Mouse (Mus musculus) Patski (cell line): ENCODE data around the gene Supt6. TPM values are rescaled to one million over a fixed set of nuclear protein-coding genes. Genes with fewer than 3 reads are reported as not detected.
"Not testable (repeated sequence)": the region's sequence is repeated elsewhere in the genome, so short reads cannot be mapped to it uniquely, and the experiment has no call there.

Experiments used
- ATAC-seq: fragments of 100-300 bp; one replicate; pipeline ENCODE4 v1.8.0; 2021
- CTCF ChIA-PET: fragments of 350-600 bp; sonication (Branson Sonifier 250); formaldehyde crosslinking; loops from one replicate; lab custom pipeline; 2022; ENCODE audit warnings: inconsistent platforms; lab: Charles Lee
- POLR2A ChIA-PET: fragments of 350-600 bp; sonication (Branson Sonifier 250); formaldehyde crosslinking; loops from one replicate; lab custom pipeline; 2022; ENCODE audit warnings: antibody characterized with exemption, inconsistent platforms; lab: Charles Lee
- DNase-seq: peaks from one replicate; pipeline ENCODE4 v3.0.0-alpha.2; 2011; ENCODE audit warnings: low read depth, low spot score
- H3K27me3 ChIP-seq: fragments of 371-371 bp; one replicate; pipeline ENCODE4 v1.5.1; 2021
- CTCF ChIP-seq: fragments of 100-300 bp; IDR thresholded peaks from one replicate; pipeline ENCODE4 v1.5.1; 2021
- in situ Hi-C: fragments of 300-500 bp; cut with MboI; formaldehyde crosslinking; loops from 3 replicates; pipeline ENCODE4 v1.11.1; 2018; ENCODE audit warnings: low pct_unique_long_range_greater_than_20kb, mixed read lengths
- polyA plus RNA-seq: library from polyadenylated mRNA; unstranded; gene quantifications from one replicate; pipeline ENCODE4 v1.2.3, GENCODE M21; 2021

The Supt6 gene
- polyA plus RNA-seq, result 69.2 TPM

GRCm38 (mm10) chr11:78245627-78246317, at the start of gene Supt6, which contains the start of gene Sdf2:
TSS of gene Supt6 (minus strand) at chr11:78245987.
TSS of gene Sdf2 (plus strand) at chr11:78245746.
- peak; percentile 93 for ATAC-seq
- CTCF ChIA-PET, result interaction anchor here (1.2 kb wide), 1 partner anchor 32 kb away, joined by 3 read pairs; no protein-coding TSS in a partner anchor
- no peak for TF ChIP-seq CTCF

GRCm38 (mm10) chr11:78294585-78294984, 48.8 kb upstream of the Supt6 start:
- in situ Hi-C loops, result no loop called here
- ATAC-seq (no peak), DNase-seq (no peak)
- ChIA-PET CTCF (interaction anchor here (1.3 kb wide), 1 partner anchor 26 kb away, joined by 4 read pairs; no protein-coding TSS in a partner anchor), POLR2A (interaction anchor here (0.9 kb wide), 1 partner anchor 18 kb away, joined by 6 read pairs; no protein-coding TSS in a partner anchor)
- TF ChIP-seq CTCF, result no peak
- H3K27me3 ChIP-seq, result no peaks in the 10 kb centered on the region

More at GRCm38 (mm10) chr11:78245627-78246317, at the start of gene Supt6, which contains the start of gene Sdf2:
- DNase-seq, result peak; percentile 71
- POLR2A ChIA-PET, result interaction anchor here (0.5 to 1.5 kb wide), 7 partner anchors 11 to 130 kb away, joined by 3 to 4 read pairs (median 3); no protein-coding TSS in a partner anchor
- H3K27me3 ChIP-seq, result no peaks in the 10 kb centered on the region
- in situ Hi-C loops, result no loop called here

- ChIA-PET CTCF (no interaction called here), POLR2A (no interaction called here)
- ATAC-seq (no peak), DNase-seq (no peak)
- no peaks in the 10 kb centered on the region for H3K27me3 ChIP-seq
- in situ Hi-C loops, result no loop called here
- no peak for TF ChIP-seq CTCF
Observed at GRCm38 (mm10) chr11:78290654-78291053, 44.9 kb upstream of the Supt6 start, which contains the start of gene BC030499. TSS of gene BC030499 (plus strand) at chr11:78290841.

- CTCF ChIA-PET, result interaction anchor here (0.8 to 1.1 kb wide), 2 partner anchors 12 to 16 kb away, joined by 4 to 5 read pairs; partner anchors contain the start of gene Spag5
- DNase-seq (no peak), ATAC-seq (no peak)
- no peak for TF ChIP-seq CTCF
- in situ Hi-C loops, result no loop called here
- POLR2A ChIA-PET, result interaction anchor here (0.8 kb wide), 1 partner anchor 12 kb away, joined by 4 read pairs; the partner anchor contains the start of gene Spag5
- H3K27me3 ChIP-seq, result no peaks in the 10 kb centered on the region
Observed at GRCm38 (mm10) chr11:78289146-78289763, 43.5 kb upstream of the Supt6 start.

- ChIA-PET POLR2A (interaction anchor here (1.0 kb wide), 1 partner anchor 8 kb away, joined by 3 read pairs; no protein-coding TSS in a partner anchor), CTCF (interaction anchor here (1.7 kb wide), 1 partner anchor 16 kb away, joined by 9 read pairs; no protein-coding TSS in a partner anchor)
Observed at GRCm38 (mm10) chr11:78279586-78279985, 33.8 kb upstream of the Supt6 start.

GRCm38 (mm10) chr11:78278853-78279252, 33.1 kb upstream of the Supt6 start:
- in situ Hi-C loops, result no loop called here
- ATAC-seq, result no peak
- DNase-seq, result no peak
- no peaks in the 10 kb centered on the region for H3K27me3 ChIP-seq
- TF ChIP-seq CTCF, result no peak
- ChIA-PET POLR2A (interaction anchor here (1.0 kb wide), 1 partner anchor 9 kb away, joined by 3 read pairs; no protein-coding TSS in a partner anchor), CTCF (interaction anchor here (1.7 kb wide), 1 partner anchor 16 kb away, joined by 9 read pairs; no protein-coding TSS in a partner anchor)

More at GRCm38 (mm10) chr11:78279586-78279985, 33.8 kb upstream of the Supt6 start:
- in situ Hi-C loops, result no loop called here
- no peak for TF ChIP-seq CTCF
- no peak for ATAC-seq
- no peaks in the 10 kb centered on the region for H3K27me3 ChIP-seq
- no peak for DNase-seq

- DNase-seq, ATAC-seq: not testable (repeated sequence)
- CTCF ChIA-PET, result interaction anchor here (1.0 to 1.2 kb wide), 2 partner anchors 11 to 52 kb away, joined by 3 read pairs; partner anchors contain the start of gene Pigs
Observed at GRCm38 (mm10) chr11:78276169-78276568, 30.4 kb upstream of the Supt6 start.

GRCm38 (mm10) chr11:78275596-78275995, 29.8 kb upstream of the Supt6 start:
- in situ Hi-C loops, result no loop called here
- no peaks in the 10 kb centered on the region for H3K27me3 ChIP-seq
- ChIA-PET CTCF (interaction anchor here (1.0 to 1.2 kb wide), 2 partner anchors 12 to 53 kb away, joined by 3 read pairs; partner anchors contain the start of gene Pigs), POLR2A (no interaction called here)
- ATAC-seq (no peak), DNase-seq (no peak)
- TF ChIP-seq CTCF, result no peak

More at GRCm38 (mm10) chr11:78276169-78276568, 30.4 kb upstream of the Supt6 start:
- H3K27me3 ChIP-seq, in situ Hi-C loops: not testable (repeated sequence)
- peak; percentile 62 for TF ChIP-seq CTCF
- POLR2A ChIA-PET, result interaction anchor here (0.7 kb wide), 1 partner anchor 19 kb away, joined by 6 read pairs; no protein-coding TSS in a partner anchor

- ChIA-PET POLR2A (no interaction called here), CTCF (no interaction called here)
- no peaks in the 10 kb centered on the region for H3K27me3 ChIP-seq
- in situ Hi-C loops, result no loop called here
- DNase-seq (no peak), ATAC-seq (no peak)
- no peak for TF ChIP-seq CTCF
Observed at GRCm38 (mm10) chr11:78271986-78272385, 26.2 kb upstream of the Supt6 start.

GRCm38 (mm10) chr11:78265571-78265970, 19.8 kb upstream of the Supt6 start:
- ChIA-PET POLR2A (interaction anchor here (0.9 kb wide), 1 partner anchor 53 kb away, joined by 3 read pairs; no protein-coding TSS in a partner anchor), CTCF (no interaction called here)
- ATAC-seq, result no peak
- no peak for DNase-seq
- no peaks in the 10 kb centered on the region for H3K27me3 ChIP-seq
- TF ChIP-seq CTCF, result no peak
- in situ Hi-C loops, result no loop called here
